Mouse (Mus musculus) ES-Bruce4 (cell line): Measurements from ENCODE around the gene Dync1i2. TPM values are rescaled to one million over a fixed set of nuclear protein-coding genes. Genes with fewer than 3 reads are reported as not detected.

ENCODE experiments used
- H3K27ac ChIP-seq: 2 replicates; pipeline ENCODE4 v1.5.1; 2012; ENCODE audit warnings: low read length, inconsistent platforms; ENCODE audit not compliant: insufficient read depth
- H3K27me3 ChIP-seq: 2 replicates; pipeline ENCODE4 v1.6.1; 2012; ENCODE audit warnings: mild to moderate bottlenecking, low read length, inconsistent platforms; ENCODE audit not compliant: control insufficient read depth, poor library complexity, insufficient read depth, severe bottlenecking
- H3K36me3 ChIP-seq: 2 replicates; pipeline ENCODE4 v1.6.1; 2012; ENCODE audit warnings: inconsistent platforms, mild to moderate bottlenecking, low read length, moderate library complexity; ENCODE audit not compliant: control insufficient read depth, poor library complexity, insufficient read depth, severe bottlenecking
- H3K4me1 ChIP-seq: one replicate; pipeline ENCODE4 v1.8.1; 2011; ENCODE audit warnings: low read length; ENCODE audit not compliant: control insufficient read depth, insufficient read depth
- H3K4me3 ChIP-seq: 2 replicates; pipeline ENCODE4 v1.5.1; 2011; ENCODE audit warnings: low read depth, mild to moderate bottlenecking, low read length
- H3K9ac ChIP-seq: 2 replicates; pipeline ENCODE4 v1.6.1; 2012; ENCODE audit warnings: low read depth, mild to moderate bottlenecking, inconsistent platforms; ENCODE audit not compliant: poor library complexity, severe bottlenecking
- H3K9me3 ChIP-seq: replicated peaks from 2 replicates; pipeline ENCODE4 v1.6.1; 2012; ENCODE audit warnings: mild to moderate bottlenecking, low read length, inconsistent platforms; ENCODE audit not compliant: control insufficient read depth, poor library complexity, insufficient read depth, severe bottlenecking
- CTCF ChIP-seq: IDR thresholded peaks from one replicate; pipeline ENCODE4 v1.8.1; 2011; ENCODE audit warnings: low read depth, low read length
- EP300 ChIP-seq: IDR thresholded peaks from 2 replicates; pipeline ENCODE4 v1.6.1; 2011; ENCODE audit warnings: low read depth, low read length; ENCODE audit not compliant: insufficient read depth
- POLR2A ChIP-seq: IDR thresholded peaks from one replicate; pipeline ENCODE4 v1.8.1; 2011; ENCODE audit warnings: low read length; ENCODE audit not compliant: insufficient read depth
- polyA plus RNA-seq: library from polyadenylated mRNA; stranded (reverse); fragments of >200 nt; gene quantifications from 2 replicates; pipeline ENCODE4 v1.2.4, GENCODE M21; 2011; ENCODE audit warnings: low read depth; ENCODE audit not compliant: missing spikeins, insufficient read depth, insufficient read length

Dync1i2 gene
- polyA plus RNA-seq, 1 experiment, result 140 TPM

DNA sequence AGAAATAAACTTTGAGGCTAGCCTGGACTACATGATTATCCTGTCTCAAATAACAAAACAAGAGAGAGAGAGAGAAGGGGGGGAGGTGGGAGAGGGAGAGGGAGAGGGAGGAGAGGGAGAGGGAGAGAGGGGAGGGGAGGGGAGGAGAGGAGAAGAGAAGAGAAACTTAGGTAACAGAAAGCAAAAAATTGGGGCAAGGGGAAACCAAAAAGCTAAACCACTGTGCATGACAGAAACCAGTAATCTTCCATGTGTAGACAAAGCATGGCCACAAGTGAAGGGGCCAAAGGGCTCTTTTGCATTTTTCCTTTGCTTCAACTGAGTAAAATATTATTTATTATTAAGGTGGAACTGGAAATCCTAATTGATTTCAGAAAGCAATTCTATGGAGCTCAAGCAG, 94.9 kb downstream of the Dync1i2 start:
- no peaks in the 10 kb centered on the region for H3K9me3 ChIP-seq
- H3K9ac ChIP-seq, result no peak overlapping the region
- no peaks in the 10 kb centered on the region for H3K4me1 ChIP-seq
- no peak for TF ChIP-seq POLR2A
- TF ChIP-seq EP300, result no peak
- no peak for TF ChIP-seq CTCF
- H3K27ac ChIP-seq, result no peak overlapping the region
- H3K4me3 ChIP-seq, result no peak overlapping the region
- H3K27me3 ChIP-seq, result no peaks in the 10 kb centered on the region
- H3K36me3 ChIP-seq, result peaks cover 25% of the 10 kb centered on the region

DNA sequence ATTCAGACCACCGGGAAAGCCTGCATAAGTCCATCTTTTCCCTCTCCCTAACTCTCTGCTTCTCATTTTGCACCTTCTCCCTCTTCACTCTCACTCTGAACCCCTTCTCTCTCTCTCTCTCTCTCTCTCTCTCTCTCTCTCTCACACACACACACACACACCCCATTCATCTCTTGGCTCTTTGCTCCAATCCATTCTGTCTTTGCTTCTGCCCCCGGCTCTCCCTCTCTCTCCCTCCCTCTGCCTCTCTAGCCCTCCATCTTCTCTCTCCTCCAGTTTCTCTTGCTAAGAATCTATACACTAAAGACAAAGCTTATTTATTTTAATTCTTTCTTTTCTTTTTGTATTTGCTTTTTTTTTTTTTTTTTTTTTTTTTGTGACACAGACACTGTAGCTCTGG, 98.2 kb downstream of the Dync1i2 start:
- no peak for TF ChIP-seq POLR2A
- TF ChIP-seq CTCF, result no peak
- TF ChIP-seq EP300, result no peak
- Histone ChIP-seq H3K4me3 (no peak overlapping the region), H3K27ac (no peak overlapping the region), H3K36me3 (peaks cover 39% of the 10 kb centered on the region), H3K9ac (no peak overlapping the region), H3K27me3 (no peaks in the 10 kb centered on the region), H3K4me1 (no peaks in the 10 kb centered on the region), H3K9me3 (no peaks in the 10 kb centered on the region)

DNA sequence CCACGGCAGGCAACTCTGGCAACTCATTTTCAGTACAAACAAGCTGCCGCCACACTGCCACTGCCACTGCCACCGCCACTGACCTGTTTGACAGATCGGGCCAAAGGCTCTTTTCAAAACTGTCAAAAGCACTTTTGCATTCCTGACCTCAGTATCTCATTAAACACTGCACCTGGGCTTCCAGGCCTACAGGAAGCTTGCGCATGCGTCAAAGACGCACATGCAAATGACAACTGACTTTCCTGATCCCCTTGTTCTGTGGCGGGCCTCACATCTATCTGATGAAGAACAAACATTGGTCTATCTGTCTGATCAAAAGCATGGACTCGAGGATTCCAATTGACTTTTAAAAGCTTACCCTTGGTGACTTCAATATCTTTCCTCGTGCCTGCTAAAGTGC, 100.6 kb downstream of the Dync1i2 start:
- Histone ChIP-seq H3K36me3 (peaks cover 42% of the 10 kb centered on the region), H3K27ac (no peak overlapping the region), H3K27me3 (no peaks in the 10 kb centered on the region), H3K9me3 (no peaks in the 10 kb centered on the region), H3K4me3 (no peak overlapping the region), H3K9ac (no peak overlapping the region), H3K4me1 (no peaks in the 10 kb centered on the region)
- no peak for TF ChIP-seq POLR2A
- no peak for TF ChIP-seq CTCF
- no peak for TF ChIP-seq EP300

Other genes starting within 250 kb of the Dync1i2 start
- gene Dcaf17, start 156.4 kb upstream of the Dync1i2 start, polyA plus RNA-seq, result 52.8 and 54.0 TPM in 2 replicates
- gene Mettl8, start 156.1 kb upstream of the Dync1i2 start, polyA plus RNA-seq, result 18.1 and 21.1 TPM in 2 replicates
- gene Cybrd1, start 93.8 kb upstream of the Dync1i2 start, polyA plus RNA-seq, result 0.33 and 0.85 TPM in 2 replicates
- gene Slc25a12, start 156.0 kb downstream of the Dync1i2 start, polyA plus RNA-seq, result 80.0 and 89.2 TPM in 2 replicates
- gene Hat1, start 177.3 kb downstream of the Dync1i2 start, polyA plus RNA-seq, result 659 and 692 TPM in 2 replicates
- gene Metap1d, start 241.6 kb downstream of the Dync1i2 start, polyA plus RNA-seq, result 13.0 and 13.6 TPM in 2 replicates